Mouse (Mus musculus): ENCODE results near the gene Vsig10l.

GRCm38 (mm10) chr7:43434676-43435075 lies 28.3 kb upstream of the Vsig10l start:
- TF ChIP-seq POLR2A (IDR thresholded peaks at IDR 0.05; ENCODE audit: borderline replicate concordance, insufficient read depth, low read length) (no peak), CTCF (IDR thresholded peaks at IDR 0.05; ENCODE audit: borderline replicate concordance, insufficient read depth, low read depth, low read length) (no peak)

Data from cerebellum, adult 2 months (tissue).